Mouse (Mus musculus) heart, embryonic 14.5 days (tissue): ENCODE results near the gene Pknox1. TPM values are rescaled to one million over a fixed set of nuclear protein-coding genes. Genes with fewer than 3 reads are reported as not detected.
A peak's percentile ranks its signal among the peaks of the same experiment; 100 is the strongest.

Experiments used
- ATAC-seq: fragments of 200-750 bp; cut with Nextera tagmentation; 2 replicates; pipeline ENCODE4 v1.8.0; 2017; ENCODE audit warnings: low read depth, moderate TSS enrichment; ENCODE audit not compliant: insufficient number of reproducible peaks, insufficient read depth, low FRiP score
- H3K27ac ChIP-seq, 2 experiments: fragments of 200-500 bp in 1 of 2; fragments of 300-500 bp in 1 of 2; sonication (generic) in 1 of 2; replicated peaks in 1 of 2; 2 replicates each; pipeline ENCODE4 v1.5.1; 2012 to 2014; ENCODE audit warnings: low read depth in 2 of 2, low read length in 2 of 2, control low read depth in 1 of 2, mild to moderate bottlenecking in 1 of 2, mixed read lengths in 1 of 2; ENCODE audit not compliant: control insufficient read depth in 1 of 2, insufficient read depth in 1 of 2
- H3K27me3 ChIP-seq: fragments of 300-500 bp; sonication (generic); 2 replicates; pipeline ENCODE4 v1.6.1; 2014; ENCODE audit warnings: mild to moderate bottlenecking, low read length, control low read depth; ENCODE audit not compliant: control insufficient read depth, insufficient read depth
- H3K36me3 ChIP-seq: fragments of 300-500 bp; sonication (generic); 2 replicates; pipeline ENCODE4 v1.6.1; 2014; ENCODE audit warnings: mild to moderate bottlenecking, control low read depth, low read length, mixed read lengths; ENCODE audit not compliant: control insufficient read depth, insufficient read depth
- H3K4me1 ChIP-seq, 2 experiments: fragments of 200-500 bp in 1 of 2; fragments of 300-500 bp in 1 of 2; sonication (generic) in 1 of 2; 2 replicates each; pipeline ENCODE4 v1.6.1; 2012 to 2014; ENCODE audit warnings: low read length in 2 of 2, control low read depth in 1 of 2, mixed read lengths in 1 of 2; ENCODE audit not compliant: control insufficient read depth in 2 of 2, insufficient read depth in 2 of 2
- H3K4me2 ChIP-seq: fragments of 300-500 bp; sonication (generic); 2 replicates; pipeline ENCODE4 v1.6.1; 2014; ENCODE audit warnings: mild to moderate bottlenecking, low read length
- H3K4me3 ChIP-seq, 2 experiments: fragments of 200-500 bp in 1 of 2; fragments of 300-500 bp in 1 of 2; sonication (generic) in 1 of 2; 2 replicates each; pipeline ENCODE4 v1.5.1; 2012 to 2014; ENCODE audit warnings: low read length in 2 of 2, mild to moderate bottlenecking in 2 of 2, control low read depth in 1 of 2, low read depth in 1 of 2, moderate library complexity in 1 of 2; ENCODE audit not compliant: control insufficient read depth in 1 of 2, insufficient read depth in 1 of 2
- H3K9ac ChIP-seq: fragments of 300-500 bp; sonication (generic); 2 replicates; pipeline ENCODE4 v1.6.1; 2014; ENCODE audit warnings: mild to moderate bottlenecking, low read length
- H3K9me3 ChIP-seq: fragments of 300-500 bp; sonication (generic); 2 replicates; pipeline ENCODE4 v1.6.1; 2016; ENCODE audit warnings: low read length, control low read depth; ENCODE audit not compliant: control insufficient read depth
- WGBS: fragments of 180-500 bp; shearing (Covaris S2); extraction: QIAGEN DNeasy Blood & Tissue Kit; methylation state at CpG from one replicate; pipeline ENCODE4 v1.1.7; 2014; 5-methylcytosine and 5-hydroxymethylcytosine counted together
- polyA plus RNA-seq: library from polyadenylated mRNA; unstranded; fragments of >200 nt; fragmentation: Nextera tagmentation; extraction: Ambion mirVana; gene quantifications from 2 replicates; pipeline ENCODE4 v1.2.1, GENCODE M21; 2014

The Pknox1 gene
- polyA plus RNA-seq, 1 experiment from 2014 or later = 19.1 TPM

DNA sequence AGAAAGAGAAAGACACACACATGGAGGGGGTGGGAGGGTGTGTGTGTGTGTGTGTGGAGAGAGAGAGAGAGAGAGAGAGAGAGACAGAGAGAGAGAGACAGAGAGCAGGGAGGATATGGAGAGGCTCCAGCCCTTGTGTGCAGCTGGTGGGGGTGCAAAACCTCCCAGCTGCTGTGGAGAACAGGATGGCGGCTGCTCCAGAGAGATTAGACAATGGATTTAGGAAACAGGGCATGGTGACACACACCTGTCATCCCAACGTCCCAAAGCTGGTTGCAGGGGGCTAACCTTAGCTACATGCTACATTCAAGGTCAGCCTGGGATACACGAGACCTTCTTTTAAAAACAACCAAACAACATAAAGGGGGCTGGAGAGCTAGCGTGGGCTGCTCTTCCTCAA lies 8.3 kb upstream of the Pknox1 start:
- WGBS = 62% methylated on average over 4 of the region's 4 CpGs
- H3K4me2 ChIP-seq = no peak overlapping the region
- peaks cover 7% of the 10 kb centered on the region in 2 experiments; a peak in 2 of 4 replicates for H3K4me1 ChIP-seq
- H3K9ac ChIP-seq = no peak overlapping the region
- no peak overlapping the region for H3K27ac ChIP-seq
- no peaks in the 10 kb centered on the region for H3K9me3 ChIP-seq
- ATAC-seq = no peak
- H3K27me3 ChIP-seq = no peaks in the 10 kb centered on the region
- no peak overlapping the region for H3K4me3 ChIP-seq
- no peaks in the 10 kb centered on the region for H3K36me3 ChIP-seq

DNA sequence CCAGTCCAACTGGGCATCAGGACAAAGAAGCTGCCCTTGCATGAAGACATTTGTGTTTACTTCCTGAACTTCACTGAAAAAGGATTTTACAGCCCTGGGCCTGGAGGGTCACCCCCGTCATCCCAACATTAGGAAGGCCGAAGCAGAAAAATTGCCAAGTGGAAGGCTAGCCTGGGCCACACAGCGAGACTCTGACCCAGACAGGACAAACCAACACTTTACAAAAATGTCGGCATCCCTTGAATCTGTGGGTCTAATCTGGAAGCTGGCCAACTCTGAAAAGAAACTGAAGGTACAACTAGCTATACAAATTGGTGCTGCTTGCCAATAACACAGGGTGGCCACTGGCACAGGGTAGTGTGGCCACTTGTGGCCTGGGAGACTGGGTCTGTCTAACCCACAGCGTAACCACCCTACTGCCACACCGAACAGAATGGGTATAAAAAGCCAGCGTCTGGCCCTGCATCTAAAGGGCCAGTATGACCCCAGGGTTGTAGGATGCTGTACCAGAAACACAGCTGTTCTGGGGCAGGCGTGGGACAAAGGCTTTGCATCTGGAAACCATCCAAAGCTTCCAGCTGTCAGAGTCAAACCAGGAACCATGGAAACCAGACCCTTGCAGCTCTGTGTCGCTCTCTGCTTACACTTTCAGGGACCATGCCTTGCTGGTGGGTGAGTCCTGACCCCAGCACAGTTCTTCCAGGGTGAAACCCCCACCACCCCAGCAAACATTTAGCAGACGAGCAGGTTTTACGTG lies 7.2 kb upstream of the Pknox1 start:
- 59% methylated on average over 11 of the region's 11 CpGs for WGBS
- H3K4me3 ChIP-seq = no peak overlapping the region
- no peak overlapping the region for H3K9ac ChIP-seq
- H3K36me3 ChIP-seq = no peaks in the 10 kb centered on the region
- H3K27ac ChIP-seq = peak overlapping the region in 1 of 2 experiments; percentile 29; a peak in 1 of 4 replicates
- ATAC-seq = peak; percentile 49; the same call in 1 of the 2 replicates
- no peaks in the 10 kb centered on the region for H3K9me3 ChIP-seq
- H3K4me2 ChIP-seq = no peak overlapping the region
- H3K27me3 ChIP-seq = no peaks in the 10 kb centered on the region
- peaks cover 7% of the 10 kb centered on the region in 2 experiments; a peak in 2 of 4 replicates for H3K4me1 ChIP-seq

DNA sequence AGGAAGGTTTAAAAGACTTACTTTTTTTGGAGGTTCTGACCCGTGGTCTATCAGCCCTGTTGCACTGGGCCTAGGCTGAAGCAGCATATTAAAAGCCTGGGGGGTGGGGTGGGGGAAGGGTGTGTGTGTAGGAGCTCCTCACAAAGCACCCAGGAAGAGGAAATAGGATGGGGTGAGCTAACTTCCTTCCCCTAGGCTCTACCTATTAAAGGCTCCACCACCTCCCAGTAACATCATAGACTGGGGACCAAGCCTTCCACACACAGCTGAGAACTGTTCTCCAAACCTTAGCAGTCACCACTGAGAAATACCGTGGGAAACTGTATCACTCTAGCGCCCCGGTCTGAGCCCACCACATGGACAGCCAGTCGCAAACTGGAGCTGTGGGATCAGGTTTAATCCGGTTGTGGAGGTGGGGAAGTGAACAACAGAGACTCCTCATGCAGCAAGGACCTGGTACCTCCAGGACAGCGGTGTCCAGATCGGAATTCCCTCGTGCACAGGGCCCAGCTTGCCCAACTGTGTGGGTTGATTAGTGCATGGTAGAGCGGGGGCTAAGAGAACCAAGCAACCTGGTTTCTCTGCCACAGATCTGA lies 6.5 kb upstream of the Pknox1 start:
- 79% methylated on average over 10 of the region's 10 CpGs for WGBS
- Histone ChIP-seq H3K9ac (no peak overlapping the region), H3K36me3 (no peaks in the 10 kb centered on the region), H3K4me1 (peaks cover 7% of the 10 kb centered on the region in 2 experiments; a peak in 2 of 4 replicates), H3K27me3 (no peaks in the 10 kb centered on the region), H3K9me3 (no peaks in the 10 kb centered on the region), H3K4me3 (no peak overlapping the region), H3K27ac (0 out of 4 replicates have a peak overlapping the region, but pooled peaks of 1 of the 2 experiments have one; percentile 1), H3K4me2 (no peak overlapping the region)
- ATAC-seq = 0 out of 2 replicates have a peak, but pooled peaks have one; percentile 11

DNA sequence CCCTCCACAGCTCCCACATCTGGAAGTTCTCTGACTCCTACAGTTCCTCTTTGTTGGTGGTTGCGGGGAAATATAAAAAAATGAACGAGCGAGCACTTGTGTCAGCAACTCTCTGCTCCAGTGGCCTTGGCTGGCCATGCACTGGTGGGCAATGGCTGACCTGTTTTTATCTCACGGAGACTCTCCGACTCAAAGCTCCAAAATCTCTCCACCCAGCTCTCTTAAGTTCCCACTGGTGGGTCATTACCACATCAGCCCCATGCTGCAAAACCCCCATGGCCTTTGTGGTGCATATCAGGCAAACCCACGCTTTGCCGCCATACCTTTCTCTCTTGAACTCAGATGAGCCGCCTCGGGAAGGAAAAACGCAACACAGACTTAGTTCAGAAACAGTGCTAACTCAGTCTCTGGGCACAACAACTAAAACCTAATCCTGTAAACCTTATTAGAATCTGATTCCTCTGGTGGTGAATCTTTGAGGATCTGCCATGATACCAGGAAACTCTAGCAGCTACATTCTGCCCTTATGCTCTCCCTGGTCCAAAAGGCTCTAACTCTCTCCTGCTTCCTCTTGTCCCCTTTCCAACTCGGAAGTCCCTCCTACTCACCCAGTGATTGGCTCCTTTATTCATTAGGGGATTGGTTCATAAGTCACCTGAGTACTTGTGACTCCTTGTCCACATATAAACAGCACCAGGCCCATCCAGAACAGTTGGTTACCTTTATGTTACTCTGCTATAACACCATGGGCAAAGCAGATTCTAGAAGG lies 5.3 kb upstream of the Pknox1 start:
- H3K27ac ChIP-seq = no peak overlapping the region
- H3K4me3 ChIP-seq = no peak overlapping the region
- H3K36me3 ChIP-seq = no peaks in the 10 kb centered on the region
- H3K9me3 ChIP-seq = no peaks in the 10 kb centered on the region
- no peak overlapping the region for H3K4me2 ChIP-seq
- no peaks in the 10 kb centered on the region for H3K27me3 ChIP-seq
- no peak overlapping the region for H3K9ac ChIP-seq
- WGBS = 86% methylated on average over 11 of the region's 11 CpGs
- no peak for ATAC-seq
- peaks cover 11 to 13% of the 10 kb centered on the region in 2 experiments for H3K4me1 ChIP-seq

DNA sequence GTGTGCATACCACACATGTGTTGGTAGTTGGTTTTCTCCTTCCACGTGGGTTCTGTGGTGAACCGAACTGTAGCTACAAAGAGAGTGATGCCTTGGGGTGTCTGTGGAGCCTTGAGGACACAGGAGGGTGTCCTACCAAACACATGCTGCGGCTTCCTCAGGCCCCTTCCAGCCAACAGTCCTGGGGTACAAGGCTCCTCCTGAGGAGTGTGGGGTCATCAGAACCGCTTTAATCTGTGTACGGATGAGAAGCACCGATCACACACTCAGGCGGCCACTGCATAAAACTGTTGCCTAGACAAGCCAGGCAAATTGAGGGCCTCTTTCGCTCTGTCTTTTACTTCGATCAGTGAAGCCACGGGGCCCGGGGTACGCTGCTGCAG lies 911 bp upstream of the Pknox1 start:
- no peaks in the 10 kb centered on the region for H3K36me3 ChIP-seq
- WGBS = 14% methylated on average over 12 of the region's 12 CpGs
- peaks cover 14 to 23% of the 10 kb centered on the region in 2 experiments for H3K4me1 ChIP-seq
- H3K27me3 ChIP-seq = no peaks in the 10 kb centered on the region
- peak overlapping the region; percentile 75 for H3K4me2 ChIP-seq
- peak overlapping the region; percentile 47 to 83 for H3K4me3 ChIP-seq
- ATAC-seq = no peak
- no peaks in the 10 kb centered on the region for H3K9me3 ChIP-seq
- H3K27ac ChIP-seq = peak overlapping the region; percentile 90 to 99
- H3K9ac ChIP-seq = peak overlapping the region; percentile 79

DNA sequence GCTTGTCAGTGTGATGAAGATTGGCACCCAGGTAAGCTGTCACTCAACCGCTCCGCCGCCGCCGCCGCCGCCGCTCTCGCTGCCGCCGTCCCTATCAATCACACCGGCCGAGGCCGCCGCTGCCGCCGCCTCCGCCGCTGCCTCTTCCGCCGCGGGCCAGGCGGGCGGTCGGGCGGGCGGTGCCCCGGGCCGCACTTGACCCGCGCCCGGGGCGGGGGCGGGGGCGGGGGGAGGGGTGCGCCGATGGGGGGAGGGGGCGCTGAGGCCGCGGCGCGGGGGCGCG lies 265 bp downstream of the Pknox1 start:
- 1% methylated on average over 34 of the region's 44 CpGs for WGBS

DNA sequence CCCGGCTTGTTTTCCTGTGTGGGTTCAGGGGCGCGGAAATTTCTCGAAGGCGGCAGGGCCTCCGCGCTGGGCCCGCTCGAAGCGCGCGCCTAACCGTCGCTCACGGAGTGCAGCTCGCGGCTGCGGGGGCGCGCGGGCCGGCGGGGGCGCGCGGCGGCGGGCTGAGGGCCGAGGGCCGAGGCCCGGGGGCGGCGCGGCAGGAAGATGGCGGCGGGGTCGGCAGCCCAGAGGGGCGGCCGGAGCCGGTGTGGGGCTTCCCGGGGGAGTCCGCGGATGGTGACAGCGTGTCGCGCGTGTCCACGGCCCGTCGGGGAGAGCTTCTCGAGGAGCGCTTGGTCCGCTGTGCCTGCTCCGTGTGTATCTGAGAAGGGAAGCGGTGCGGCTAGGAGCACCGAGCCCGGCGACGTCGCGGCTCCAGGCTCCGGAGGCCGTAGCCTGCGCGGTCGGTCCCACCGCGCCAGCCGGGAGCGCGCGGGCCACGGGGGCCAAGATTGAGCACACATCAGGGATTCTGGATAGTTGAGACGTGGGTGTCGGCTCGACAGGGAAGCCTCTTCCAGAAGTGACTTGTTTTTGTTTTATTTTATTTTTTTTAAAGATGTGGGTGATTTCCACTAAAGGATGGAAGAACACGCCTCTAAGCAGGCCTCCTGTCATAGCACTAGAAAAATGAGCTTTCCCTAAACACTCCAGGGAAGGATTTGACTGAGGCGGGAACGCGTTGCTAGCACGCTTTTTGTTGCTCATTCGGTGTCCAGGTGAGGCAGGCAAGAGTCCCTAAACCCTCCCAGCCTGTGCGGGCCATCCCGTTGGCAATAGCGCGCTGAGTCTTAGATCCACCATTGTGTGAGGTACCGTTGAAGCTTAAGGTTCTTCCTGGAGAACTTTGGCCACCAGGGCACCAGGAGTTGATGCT lies 865 bp downstream of the Pknox1 start:
- peak; percentile 19 for ATAC-seq
- peak overlapping the region; percentile 94 for H3K9ac ChIP-seq
- H3K4me1 ChIP-seq = peaks cover 20 to 35% of the 10 kb centered on the region in 2 experiments
- peaks cover 7% of the 10 kb centered on the region; the same call in 1 of the 2 replicates for H3K36me3 ChIP-seq
- H3K4me2 ChIP-seq = peak overlapping the region; percentile 91
- under 1% methylated on average over 88 of the region's 88 CpGs for WGBS
- H3K9me3 ChIP-seq = no peaks in the 10 kb centered on the region
- peak overlapping the region; percentile 89 to 98 for H3K27ac ChIP-seq
- peak overlapping the region; percentile 85 to 99 for H3K4me3 ChIP-seq
- H3K27me3 ChIP-seq = no peaks in the 10 kb centered on the region

More for the DNA sequence above, 265 bp downstream of the Pknox1 start:
- Histone ChIP-seq H3K9ac (peak overlapping the region; percentile 94), H3K4me1 (peaks cover 19 to 30% of the 10 kb centered on the region in 2 experiments), H3K4me3 (peak overlapping the region; percentile 85 to 99), H3K27me3 (no peaks in the 10 kb centered on the region), H3K36me3 (peaks cover 7% of the 10 kb centered on the region; the same call in 1 of the 2 replicates), H3K27ac (peak overlapping the region; percentile 89 to 98), H3K4me2 (peak overlapping the region; percentile 91), H3K9me3 (no peaks in the 10 kb centered on the region)
- no peak for ATAC-seq
